Mouse (Mus musculus): ENCODE data around the gene Eif5. TPM values are rescaled to one million over a fixed set of nuclear protein-coding genes. Genes with fewer than 3 reads are reported as not detected.

Gene Eif5
- total RNA-seq, 2 experiments from 2014 or later = 196 to 199 TPM

DNA sequence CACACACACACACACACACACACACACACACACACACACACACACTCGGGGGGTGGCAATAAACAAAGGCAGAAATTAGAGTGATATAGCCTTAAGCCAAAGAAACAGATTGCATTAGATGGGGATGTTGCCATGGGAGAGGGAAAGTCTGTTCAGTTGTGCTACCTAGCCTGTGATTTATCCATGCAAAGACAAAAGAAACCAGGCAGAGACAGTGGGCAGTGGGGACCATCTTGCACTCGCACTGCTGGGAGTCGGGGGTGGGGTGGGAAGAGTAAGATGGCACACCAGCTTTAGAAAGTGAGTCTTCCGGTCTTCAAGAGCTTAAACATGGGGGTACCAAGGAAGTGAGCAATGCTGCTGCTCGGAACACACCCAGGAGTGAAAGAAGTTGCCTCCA, 22.5 kb downstream of the Eif5 start:
- intact Hi-C loops (cut with DNase I) = no loop called here
- DNase-seq = no peak

DNA sequence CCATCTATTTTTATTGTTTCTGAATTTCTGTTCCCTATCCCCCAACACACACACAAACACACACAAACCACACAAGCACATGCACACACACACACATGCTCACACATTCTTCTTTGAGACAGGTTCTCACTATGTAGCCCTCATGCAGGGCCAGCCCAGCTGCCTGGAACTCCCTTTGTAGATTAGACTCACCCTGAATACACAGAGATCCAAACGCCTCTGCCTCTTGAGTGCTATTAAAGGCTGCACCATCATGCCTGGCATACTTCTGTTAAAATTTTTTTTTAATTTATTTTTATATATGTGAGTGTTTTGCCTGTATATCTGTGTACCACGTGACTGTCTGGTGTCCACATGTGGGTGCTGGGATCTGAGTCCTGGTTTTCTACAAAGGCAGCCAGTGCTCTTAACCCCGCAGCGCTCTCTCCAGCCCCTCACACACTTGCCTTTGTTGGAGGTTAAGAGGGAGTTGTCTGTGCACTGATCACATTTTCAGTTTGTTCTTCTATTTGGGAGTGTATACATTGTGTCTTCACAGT, 24.5 kb downstream of the Eif5 start:
- DNase-seq = no peak
- intact Hi-C loops (cut with DNase I) = no loop called here

DNA sequence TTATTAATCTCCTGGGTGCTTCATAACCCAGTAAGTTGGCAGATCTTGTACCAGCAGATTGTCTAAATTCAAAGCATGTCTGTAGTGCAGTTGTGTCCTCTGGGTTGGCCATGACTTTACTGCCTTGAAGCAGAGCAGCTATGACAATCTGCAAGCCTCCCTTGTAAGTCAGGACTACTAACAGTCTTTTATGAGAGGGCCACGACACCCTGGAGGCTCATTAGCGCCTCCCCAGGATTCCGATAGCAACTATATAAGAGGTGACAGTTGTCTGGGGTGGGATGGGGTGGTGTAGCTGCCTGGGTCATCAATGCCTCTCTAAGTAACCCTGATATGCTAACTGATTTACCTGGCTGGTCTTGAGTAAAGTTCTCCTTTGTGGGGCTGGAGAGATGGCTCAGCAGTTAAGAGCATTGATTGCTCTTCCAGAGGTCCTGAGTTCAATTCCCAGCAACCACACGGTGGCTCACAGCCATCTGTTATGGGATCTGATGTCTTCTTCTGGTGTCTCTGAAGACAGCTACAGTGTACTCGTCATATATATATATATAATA, 25.3 kb downstream of the Eif5 start:
- DNase-seq = no peak
- intact Hi-C loops (cut with DNase I) = no loop called here

DNA sequence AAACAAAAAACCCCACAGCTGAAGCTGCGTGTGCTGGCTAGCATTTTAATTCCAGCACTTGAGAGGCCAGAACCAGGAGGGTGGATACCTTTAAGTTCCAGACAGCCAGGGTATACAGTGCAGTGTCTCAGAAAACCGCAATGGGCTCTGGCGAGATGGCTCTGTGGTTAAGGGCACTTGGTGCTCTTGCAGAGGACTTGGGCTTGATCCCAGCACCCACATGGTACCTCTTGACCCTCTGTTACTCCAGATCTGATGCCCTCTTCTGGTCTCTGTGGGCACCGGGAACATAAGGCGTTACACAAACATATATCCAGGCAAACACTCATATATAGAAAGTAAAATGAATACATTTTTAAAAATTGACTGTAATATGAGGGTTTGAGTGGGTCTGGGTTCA, 27.5 kb downstream of the Eif5 start:
- DNase-seq = no peak
- intact Hi-C loops (cut with DNase I) = no loop called here

DNA sequence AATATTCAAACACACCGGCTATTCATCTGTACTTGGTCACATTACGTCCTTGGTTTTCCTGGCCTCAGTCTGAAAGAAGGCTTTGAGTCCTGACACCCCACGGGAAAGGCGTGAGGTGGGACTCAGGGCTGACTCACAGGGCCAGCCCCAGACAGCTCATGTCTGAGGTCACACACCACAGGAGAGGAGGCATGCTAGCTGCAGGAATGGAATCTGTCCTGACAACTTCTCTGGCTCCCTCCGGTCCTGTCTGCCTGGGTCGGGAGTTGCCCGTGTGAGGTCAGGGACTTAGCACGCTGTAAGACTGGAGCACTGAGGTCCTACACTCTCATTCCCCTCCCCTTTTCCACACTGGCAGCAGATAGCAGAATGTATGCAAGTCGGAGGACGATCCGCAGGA, 31.0 kb downstream of the Eif5 start:
- intact Hi-C loops (cut with DNase I) = no loop called here
- no peak for DNase-seq

DNA sequence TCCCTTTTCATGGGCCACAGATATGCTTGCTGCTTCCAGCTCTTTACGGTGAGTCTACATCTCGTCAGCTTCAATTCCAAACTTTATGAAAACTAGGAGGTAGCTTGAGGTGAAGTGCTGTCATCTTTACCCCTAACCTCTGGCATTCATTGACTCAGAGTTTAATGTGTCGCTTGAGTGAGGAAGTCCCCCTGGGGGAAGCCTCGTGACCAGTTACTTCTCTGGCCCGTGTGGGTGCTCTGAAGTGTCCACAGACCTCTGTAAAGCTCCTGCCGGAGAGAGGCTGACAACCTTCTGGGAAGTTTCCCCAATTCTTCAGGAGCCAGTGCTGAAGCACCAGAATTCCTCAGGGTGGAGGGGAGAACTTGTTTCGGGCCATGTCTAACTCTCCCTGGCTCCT, 34.6 kb downstream of the Eif5 start:
- DNase-seq = no peak
- intact Hi-C loops (cut with DNase I) = loop anchor here (2.0 kb wide), 1 partner anchor 34 kb away; the partner anchor contains the start of gene Eif5

DNA sequence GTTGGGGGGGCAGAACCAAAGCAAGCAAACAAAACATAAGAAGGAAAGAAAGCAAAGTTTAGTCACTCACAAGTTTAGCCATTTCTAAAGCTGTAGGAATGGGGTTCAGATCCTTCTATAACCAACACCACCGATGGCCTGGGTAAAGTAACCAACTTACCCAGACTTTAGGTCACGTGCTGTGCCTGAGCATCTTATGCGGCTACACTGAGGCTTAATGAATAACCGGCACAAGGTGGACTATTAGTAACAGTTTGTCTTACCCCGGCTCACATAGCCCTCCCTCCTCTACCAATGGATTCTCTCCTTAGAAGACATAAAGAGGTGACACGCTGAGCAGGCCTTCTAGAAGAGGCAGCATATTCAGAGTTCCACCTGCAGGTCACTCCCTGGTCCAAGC, 35.5 kb downstream of the Eif5 start:
- intact Hi-C loops (cut with DNase I) = loop anchor here (2.0 kb wide), 1 partner anchor 35 kb away; the partner anchor contains the start of gene Eif5

DNA sequence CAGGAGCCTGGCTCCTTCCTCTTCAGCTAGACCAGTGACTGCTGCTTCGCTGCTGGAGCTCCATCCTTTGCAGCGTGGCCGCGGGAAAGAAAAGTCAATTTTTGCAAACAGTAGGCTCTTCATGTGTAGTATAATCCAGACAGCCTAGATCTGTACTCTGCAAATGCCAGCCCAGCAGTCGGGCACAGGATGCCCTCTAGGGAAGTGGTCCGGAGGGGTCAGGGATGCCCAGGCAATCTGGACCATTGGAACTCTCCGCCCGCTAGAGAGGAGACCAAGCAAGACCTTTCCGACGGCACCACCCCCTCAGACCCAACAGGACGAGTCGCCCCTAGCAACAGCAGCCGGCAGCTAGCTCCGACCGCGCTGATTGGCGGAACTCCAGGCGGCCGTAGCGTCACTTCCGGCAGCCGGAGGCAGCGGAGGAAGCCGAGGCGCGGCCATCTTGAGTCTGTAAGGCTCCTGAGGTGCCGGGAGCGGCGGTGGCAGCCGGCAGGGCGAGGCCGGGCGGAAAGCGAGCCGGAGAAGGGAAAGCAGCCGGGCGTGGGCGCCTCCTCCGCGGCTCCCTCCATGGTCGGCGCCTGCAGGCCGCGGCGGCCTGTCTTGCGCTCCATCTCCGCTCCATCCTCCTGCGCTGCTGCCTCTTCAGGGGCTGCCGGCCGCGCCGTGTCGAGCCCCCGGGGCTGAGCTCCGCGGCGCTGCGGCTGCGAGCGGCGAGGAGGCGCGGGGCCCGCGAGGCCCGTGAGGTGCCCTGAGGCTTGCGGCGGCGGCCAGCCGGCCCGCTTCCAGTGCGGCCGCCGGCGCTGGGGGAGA, 36.5 kb downstream of the Eif5 start, which contains the start of gene Mark3:
Gene Mark3 (plus strand): TSS at position 450 of the 813 bp plus-strand sequence.
- DNase-seq = peak; percentile 98
- intact Hi-C loops (cut with DNase I) = no loop called here

More for the DNA sequence above, 35.5 kb downstream of the Eif5 start:
- DNase-seq = no peak

DNA sequence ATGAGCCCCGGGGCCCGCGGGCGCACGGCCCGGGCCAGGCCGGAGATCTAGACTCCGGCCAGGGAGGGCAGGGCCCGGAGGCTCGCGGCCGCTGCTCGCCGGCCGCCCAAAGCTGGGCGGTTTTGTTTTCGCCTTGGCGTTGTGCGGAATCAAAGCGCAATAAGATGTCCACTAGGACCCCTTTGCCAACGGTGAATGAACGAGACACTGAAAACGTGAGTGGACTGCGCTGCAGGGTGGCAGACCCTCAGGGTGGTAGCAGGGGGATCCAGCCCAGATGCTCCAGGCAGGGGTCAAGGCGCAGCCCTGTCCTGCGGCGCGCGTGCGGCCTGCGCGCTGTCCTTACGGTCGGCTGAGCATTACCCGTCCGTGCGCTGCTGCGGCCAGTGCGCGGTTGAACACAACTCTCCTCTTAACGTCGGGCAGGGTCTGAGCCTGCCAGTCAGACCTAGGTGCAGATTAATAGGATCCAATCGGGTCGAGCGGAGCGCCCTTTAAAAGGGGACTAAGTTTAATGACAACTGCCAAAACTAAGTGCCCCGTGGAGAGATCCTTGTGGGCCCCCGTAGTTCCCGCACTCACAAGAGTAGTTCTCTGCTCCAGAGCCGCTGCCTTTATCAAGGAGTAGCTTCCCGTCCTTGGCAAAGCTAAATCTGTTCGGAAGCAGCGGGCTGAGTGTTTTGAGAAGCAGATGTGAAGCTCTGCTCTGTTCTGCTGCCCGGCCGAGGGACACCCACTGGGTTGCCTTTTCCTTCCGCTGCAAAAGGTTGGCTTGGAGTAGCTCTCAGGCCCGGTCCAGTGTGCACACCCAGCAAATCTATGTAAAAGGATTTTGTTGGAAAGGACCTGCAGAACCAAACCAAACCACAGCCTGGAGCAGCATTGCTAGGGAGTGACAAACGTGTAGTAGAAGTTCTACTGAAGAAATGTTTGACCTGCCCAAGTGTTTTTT, 37.3 kb downstream of the Eif5 start:
- DNase-seq = peak; percentile 66 to 68
- intact Hi-C loops (cut with DNase I) = no loop called here

DNA sequence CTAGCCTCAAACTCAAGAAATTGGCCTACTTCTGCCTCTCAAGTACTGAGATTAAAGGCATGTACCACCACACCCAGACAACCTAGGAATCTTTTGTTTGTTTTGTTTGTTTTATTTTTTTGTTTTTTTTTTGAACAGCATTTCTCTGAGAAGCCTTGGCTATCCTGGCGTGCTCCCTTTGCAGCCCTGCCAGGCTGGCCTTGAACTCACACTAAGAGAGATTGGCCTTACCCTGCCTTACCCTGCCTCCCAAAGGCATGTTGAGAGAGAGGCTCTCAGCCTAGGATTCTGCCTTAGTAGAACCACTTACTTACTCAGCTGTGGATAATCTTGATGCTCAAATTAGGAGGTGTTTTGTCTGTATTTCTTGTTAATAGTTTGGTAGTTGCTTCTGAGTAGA, 45.2 kb downstream of the Eif5 start:
- DNase-seq = no peak
- intact Hi-C loops (cut with DNase I) = no loop called here

DNA sequence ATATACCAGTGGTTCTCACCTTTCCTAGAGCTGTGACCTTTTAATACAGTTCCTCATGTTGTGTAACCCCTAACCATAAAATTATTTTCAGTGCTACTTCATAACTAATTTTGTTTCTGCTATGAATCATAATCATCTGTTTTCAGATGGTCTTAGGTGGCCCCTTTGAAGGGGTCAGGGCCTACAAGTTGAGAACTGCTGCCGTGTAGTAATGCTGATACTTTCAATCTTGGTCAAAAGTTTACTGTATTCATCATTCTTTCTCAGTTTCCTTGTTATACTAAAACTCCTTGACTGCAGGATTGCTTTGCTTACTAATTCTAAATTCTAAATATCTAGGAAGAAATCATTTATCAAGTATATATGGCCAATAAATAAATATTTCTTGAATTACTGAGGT, 46.6 kb downstream of the Eif5 start:
- intact Hi-C loops (cut with DNase I) = no loop called here
- DNase-seq = no peak

DNA sequence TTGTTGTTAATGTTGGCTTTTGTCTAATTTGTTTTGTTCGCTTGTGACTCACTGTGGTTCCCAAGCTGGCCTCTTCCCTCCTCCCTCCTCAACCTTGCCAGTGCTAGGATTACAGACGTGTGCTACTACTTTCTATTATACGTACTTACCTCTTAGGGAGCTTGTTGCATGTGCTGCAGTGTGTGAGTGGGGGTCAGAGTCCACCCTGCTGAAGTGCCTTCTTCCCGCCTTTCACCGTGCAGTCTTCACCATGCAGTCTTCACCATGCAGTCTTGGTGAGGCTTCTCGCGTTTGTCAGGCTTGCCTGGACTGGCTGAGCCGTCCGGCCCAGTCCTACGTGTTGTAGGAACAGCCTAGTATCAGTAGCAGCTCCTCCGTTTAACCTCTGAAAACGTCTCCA, 49.4 kb downstream of the Eif5 start:
- no peak for DNase-seq
- intact Hi-C loops (cut with DNase I) = no loop called here

DNA sequence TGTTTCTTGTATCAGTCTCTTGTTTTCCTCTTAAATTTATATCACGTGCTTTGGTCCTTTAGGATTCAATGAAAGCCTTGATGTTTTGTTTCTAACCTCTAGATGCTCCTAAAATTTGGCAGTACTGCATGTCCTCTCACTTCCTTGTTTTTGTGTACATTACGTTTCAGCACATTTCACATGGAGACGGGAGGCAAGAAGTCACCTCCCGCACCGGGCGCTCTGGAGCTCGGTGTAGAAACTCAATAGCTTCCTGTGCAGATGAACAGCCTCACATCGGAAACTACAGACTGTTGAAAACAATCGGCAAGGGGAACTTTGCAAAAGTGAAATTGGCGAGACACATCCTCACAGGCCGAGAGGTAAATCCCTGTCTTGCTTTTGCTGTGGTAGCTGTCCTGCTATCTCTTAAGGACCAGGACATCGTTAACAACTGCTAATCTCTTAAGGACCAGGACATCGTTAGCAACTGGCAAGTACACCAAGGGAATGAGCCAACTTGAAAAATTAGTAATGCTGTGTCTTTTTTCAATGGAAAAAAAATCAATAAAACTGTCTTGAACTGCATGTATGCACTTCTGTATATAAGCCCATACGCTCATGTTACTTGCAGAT, 54.7 kb downstream of the Eif5 start:
- peak in 1 of 2 experiments; percentile 21 for DNase-seq
- intact Hi-C loops (cut with DNase I) = no loop called here

DNA sequence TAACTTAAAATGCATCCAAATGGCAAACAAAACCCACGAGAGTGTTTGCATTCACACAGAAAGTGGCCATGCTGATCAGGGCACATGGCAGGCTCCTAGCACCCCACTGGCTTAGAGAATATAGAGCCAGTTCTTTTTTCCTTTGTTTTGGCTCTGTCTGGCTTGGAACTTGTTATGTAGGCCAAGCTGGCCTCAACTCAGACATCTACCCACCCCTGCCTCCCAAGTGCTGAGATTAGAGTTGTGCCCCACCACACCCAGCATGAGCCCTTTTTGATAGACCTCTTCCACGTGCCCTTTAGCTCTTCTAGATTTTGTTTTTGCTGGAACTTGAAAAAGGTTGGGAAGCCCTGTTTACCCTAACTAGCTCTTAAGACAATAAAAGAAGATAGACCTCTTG, 56.0 kb downstream of the Eif5 start:
- intact Hi-C loops (cut with DNase I) = no loop called here
- DNase-seq = no peak

Other genes starting within 250 kb of the Eif5 start
- gene Cdc42bpb, start 160.3 kb upstream of the Eif5 start, total RNA-seq (2021) = 100 to 1,000 TPM in 1 of 2 experiments, 10 to 100 TPM in 1; 96.4 to 106 TPM
- not detected for gene Lbhd2, start 131.2 kb upstream of the Eif5 start, total RNA-seq (2021)
- gene Exoc3l4, start 121.0 kb upstream of the Eif5 start, total RNA-seq (2021) = 1 to 10 TPM; 5.3 to 8.3 TPM
- gene Tnfaip2, start 95.5 kb upstream of the Eif5 start, total RNA-seq (2021) = 10 to 100 TPM; 28.9 to 41.2 TPM
- gene Gm266, start 52.2 kb upstream of the Eif5 start, total RNA-seq (2021) = 1 to 10 TPM; 2.2 to 2.4 TPM
- gene Mark3, start 36.5 kb downstream of the Eif5 start, total RNA-seq (2021) = 10 to 100 TPM; 71.0 to 71.7 TPM
- gene Ckb, start 134.3 kb downstream of the Eif5 start, total RNA-seq (2021) = 100 to 1,000 TPM; 127 to 140 TPM
- gene Trmt61a, start 140.1 kb downstream of the Eif5 start, total RNA-seq (2021) = 1 to 10 TPM; 6.4 to 8.3 TPM
- 10 to 100 TPM; 29.1 to 32.7 TPM for gene Bag5, start 175.2 kb downstream of the Eif5 start, total RNA-seq (2021)
- 10 to 100 TPM; 39.6 to 41.5 TPM for gene Apopt1, start 175.2 kb downstream of the Eif5 start, total RNA-seq (2021)
- 100 to 1,000 TPM; 151 to 166 TPM for gene Klc1, start 220.8 kb downstream of the Eif5 start, total RNA-seq (2021)

All from heart, postnatal 10 days (tissue).